Mouse (Mus musculus) cerebellum, postnatal 36 days (tissue): ENCODE results near the gene Fbxw14.
"Not testable (repeated sequence)": the region's sequence is repeated elsewhere in the genome, so short reads cannot be mapped to it uniquely, and the experiment has no call there.

Experiments used
- DNase-seq, 2 experiments: peaks; one replicate each; pipeline ENCODE4 v3.0.0; 2021 to 2022; ENCODE audit warnings: mixed read lengths in 2 of 2

Gene Fbxw14

GRCm38 (mm10) chr9:109287576-109287975 is at the start of gene Fbxw14:
Gene Fbxw14, minus strand, starts transcription at chr9:109287676.
- not testable (repeated sequence) for DNase-seq

GRCm38 (mm10) chr9:109263041-109263440 is 24.4 kb downstream of the Fbxw14 start:
- DNase-seq: no peak

- DNase-seq: no peak
These were observed 52.8 kb downstream of the Fbxw14 start, which contains the start of gene Fbxw20 for GRCm38 (mm10) chr9:109234654-109235053. Gene Fbxw20, minus strand, starts transcription at chr9:109234754.
